Mouse (Mus musculus) embryo, embryonic 10 days (tissue): Measurements from ENCODE around the gene 2210010C04Rik.

Experiments used
- DNase-seq: peaks from one replicate; pipeline ENCODE4 v3.0.0-alpha.2; 2015; ENCODE audit warnings: low spot score

2210010C04Rik gene

DNA sequence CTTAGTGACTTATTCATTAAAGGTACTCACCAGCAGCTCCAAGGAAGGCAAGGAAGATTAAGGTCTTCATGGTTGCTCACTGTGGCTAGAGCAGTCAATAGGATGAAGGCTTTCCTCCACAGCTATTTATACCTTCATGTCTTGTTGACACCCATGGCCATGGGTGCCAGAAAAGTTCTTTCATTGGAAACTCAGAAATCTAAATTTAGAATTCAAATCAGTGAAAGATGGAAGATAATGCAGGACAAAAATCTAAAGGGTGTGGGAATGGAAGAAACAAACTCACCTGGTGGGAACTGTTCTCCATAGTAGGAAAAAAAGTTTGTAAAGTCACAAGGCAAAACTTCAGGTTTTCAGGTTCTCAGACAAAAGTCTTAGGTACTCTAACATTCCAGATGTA, at the start of gene 2210010C04Rik:
Gene 2210010C04Rik (minus strand): TSS at position 101 of the 400 bp plus-strand sequence.
- DNase-seq = no peak

DNA sequence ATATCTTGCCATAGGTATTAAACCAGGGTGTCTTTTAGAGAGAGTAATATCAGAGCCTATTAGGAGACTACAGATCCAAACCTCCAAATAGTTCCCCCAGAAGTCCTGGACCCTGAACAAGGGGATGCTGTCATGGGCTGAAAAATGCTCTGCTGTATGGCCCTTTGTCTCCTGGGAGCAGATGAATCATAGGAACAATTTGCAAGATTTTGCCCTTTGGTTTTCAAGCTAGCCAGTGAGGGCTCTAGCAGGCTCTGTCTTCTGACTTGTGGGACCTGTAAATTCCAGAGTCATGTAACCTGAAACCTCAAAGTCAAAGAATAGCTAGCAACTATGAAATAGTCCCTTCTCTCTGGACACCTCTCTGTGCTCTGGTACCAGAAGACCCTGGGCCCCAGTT, 44.8 kb upstream of the 2210010C04Rik start:
- DNase-seq = no peak

DNA sequence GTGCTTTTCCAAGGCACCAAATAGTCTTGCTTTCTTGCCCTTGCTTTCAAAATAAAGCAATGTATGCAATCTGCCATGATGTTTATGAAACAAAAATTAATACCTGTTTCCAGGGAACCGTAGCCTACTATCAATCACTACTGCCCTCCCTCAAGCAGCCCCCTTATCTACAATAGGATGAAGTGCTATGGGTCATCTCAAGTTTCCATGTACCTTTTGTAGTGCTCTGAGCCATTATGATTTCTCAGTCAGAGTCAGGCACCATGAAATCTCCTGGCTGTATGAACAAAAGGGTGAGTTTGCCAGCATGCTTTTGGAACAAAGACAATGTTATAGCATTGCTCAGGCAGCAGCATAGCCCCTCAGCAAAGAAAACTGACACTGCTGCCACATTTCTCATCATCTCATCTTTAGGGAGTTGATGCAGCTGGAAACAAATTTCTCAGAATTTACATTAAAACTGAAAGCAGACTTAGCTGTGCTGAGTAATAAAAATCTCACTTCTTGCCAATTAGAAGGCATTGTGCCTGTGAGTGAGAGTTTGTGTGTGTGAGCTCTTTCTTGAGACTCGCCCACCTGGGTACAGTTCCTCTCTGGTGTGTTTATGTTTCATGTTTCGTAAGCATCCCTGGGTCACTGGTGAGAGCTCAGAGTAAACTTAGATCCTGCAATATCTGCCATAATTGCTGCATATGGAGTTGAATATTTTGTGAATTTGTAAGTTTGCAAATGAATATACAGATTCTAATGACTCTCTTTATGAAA, 43.4 kb upstream of the 2210010C04Rik start:
- DNase-seq = peak; percentile 35

DNA sequence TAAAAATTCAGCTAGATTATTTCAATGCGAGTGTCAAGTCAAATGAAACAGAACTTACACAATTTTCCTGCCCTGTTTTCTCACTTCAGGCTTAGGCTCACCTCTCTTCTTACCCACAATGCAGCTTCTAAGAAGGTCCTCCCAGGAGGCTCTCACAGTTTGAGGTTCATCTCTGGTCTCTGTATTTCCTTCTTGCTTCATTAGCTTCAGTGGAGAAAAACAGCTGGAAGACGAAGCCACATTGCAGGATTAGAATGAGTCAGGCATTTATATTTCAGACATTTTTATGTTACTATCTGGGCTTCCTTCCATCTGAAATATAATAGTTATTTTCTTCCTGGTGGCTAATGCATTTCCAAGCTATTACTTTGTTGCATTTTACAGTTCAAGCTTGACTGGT, 40.4 kb upstream of the 2210010C04Rik start:
- DNase-seq = no peak

DNA sequence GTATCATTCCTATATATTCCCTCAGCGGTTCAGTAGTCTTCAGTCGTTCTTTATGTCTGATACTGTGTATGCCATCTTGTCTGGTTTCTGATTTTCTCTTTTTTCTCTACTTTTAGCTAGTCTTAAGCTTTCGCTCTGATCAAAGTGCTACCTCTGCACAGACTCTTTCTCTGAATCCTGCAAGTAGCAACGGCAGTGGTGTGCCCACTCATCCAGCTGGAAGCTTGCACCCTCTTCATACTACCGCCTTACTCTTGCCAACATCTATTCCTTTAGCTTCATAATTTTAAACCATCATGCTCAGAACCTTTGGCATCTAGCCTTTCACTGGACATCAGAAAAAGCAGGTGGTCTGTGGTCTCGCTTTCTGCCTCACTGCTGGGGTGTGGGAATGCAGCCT, 28.0 kb upstream of the 2210010C04Rik start:
- DNase-seq = no peak

DNA sequence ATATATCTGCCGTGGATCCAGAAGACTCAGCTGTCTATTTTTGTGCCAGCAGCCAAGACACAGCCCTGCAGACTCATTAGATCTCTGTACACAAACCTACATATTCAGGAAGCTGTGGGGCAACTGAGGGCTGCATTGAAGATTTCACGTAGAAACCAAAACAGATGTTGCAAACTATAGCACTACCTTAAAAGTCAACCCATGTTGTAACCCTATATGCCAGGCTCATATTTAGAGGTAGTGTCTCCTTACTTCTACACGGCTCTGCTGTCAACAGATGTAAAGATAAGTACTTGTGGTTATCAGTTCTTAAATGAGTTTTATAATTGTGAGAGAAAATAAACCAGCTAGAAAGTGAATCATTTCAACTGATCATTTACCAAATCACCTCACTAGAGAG, 27.4 kb upstream of the 2210010C04Rik start:
- DNase-seq = no peak

DNA sequence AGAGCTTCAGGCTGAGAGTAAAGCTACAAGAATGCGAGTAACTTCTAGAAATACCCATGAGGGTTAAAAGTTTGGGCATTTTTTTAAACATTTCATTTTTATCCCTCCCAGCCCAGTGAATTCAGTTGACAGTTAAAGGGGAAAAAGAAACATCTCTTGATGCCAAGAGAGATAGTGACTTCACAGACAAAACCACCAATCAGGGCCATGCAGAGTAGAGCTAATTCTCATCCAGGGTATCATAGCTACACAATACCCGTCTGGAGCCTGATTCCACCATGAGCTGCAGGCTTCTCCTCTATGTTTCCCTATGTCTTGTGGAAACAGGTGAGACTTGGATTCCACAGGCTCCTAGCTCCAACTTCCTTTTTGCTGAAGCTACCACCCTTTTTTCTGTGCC, 26.8 kb upstream of the 2210010C04Rik start:
- no peak for DNase-seq

DNA sequence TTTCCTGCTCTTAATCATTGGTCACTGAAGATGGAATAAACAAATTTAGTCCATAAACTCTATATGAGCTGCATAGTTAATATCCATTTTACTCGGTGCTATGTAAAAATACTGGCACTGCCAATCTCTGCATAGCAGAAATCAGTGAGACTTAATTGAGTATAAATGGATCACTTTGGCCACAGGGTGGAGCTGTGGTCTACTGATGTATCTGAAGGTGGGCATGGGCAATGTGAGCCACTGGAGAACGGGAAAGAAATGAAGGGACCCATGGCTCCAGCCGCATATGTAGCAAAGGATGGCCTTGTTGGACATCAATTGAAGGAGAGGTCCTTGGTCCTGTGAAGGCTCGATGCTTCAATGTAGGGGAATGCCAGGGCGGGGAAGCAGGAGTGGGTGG, 25.8 kb upstream of the 2210010C04Rik start:
- peak; percentile 8 for DNase-seq

DNA sequence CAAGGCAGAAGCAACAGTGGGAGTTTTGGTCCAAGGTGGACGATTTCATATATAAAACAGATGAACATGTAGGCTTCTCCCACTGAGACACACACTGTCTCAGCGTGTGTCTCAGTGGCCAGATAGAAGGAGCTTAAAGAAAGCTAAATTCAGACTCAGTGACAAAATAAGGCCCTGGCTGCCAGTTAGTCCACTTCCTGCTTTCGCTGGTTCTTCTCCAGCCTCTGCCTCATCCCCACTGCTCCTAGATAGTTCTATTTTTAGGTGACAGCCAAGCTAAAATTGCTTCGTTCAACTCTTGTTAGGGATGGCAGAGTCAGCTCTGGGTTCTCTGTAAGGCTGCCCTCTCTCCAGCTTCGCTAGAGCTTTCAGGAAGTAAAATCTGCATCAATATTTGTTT, 22.3 kb upstream of the 2210010C04Rik start:
- no peak for DNase-seq

DNA sequence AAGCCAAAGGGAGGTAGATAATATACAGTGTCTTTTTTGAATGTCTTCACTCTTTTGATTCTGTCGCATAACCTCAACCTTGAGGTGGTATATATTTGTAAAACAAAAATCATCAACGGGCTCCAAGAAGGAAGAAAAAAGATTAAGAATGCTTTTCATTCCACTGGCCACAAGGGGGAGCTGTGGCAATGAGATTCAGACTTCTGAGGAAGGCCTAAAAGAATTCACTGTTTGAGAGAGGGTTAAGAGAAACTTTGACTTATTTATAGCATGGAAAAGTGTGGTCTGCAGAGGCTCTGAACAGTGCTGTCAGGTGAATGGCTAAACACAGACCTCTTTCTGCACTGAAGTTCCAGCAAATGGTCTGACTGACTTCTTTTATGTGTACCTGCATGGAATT, 20.3 kb upstream of the 2210010C04Rik start:
- DNase-seq = peak; percentile 65

DNA sequence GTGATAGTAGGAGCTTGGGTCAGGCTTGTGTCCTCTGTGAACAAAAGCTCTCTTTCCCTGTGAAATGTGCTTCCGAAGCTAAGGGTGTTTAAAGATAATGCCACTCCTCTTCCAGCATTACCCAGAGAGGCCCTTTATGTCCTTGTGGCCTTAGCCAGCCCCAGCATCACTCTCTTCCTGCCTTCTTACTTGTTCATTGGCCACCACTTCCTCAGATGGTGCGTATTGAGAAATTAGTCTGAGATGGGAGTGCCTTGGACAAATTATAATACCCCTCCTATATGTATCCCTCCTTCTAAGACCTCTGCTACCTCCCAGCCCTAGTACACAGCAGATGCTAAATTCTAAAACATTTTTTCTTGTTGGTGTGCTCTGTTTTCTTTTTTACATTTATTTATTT, 19.1 kb upstream of the 2210010C04Rik start:
- no peak for DNase-seq

DNA sequence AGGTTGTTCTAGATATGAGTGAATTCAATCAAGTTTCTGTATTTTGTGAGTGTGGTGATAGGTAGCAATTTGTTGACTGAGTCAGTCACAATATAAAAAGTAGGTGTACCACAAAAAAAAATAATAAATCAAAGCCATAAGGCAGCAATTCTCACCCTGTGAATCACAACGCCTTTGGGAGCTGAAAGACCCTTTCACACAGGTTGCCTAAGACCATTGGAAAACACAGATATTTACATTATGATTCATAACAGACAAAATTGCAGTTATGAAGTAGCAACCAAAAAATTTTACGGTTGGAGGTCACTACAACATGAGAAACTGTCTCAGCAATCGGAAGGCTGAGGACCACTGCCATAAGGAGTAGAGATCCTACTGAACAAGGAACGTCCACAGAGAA, 16.5 kb upstream of the 2210010C04Rik start:
- DNase-seq = no peak

DNA sequence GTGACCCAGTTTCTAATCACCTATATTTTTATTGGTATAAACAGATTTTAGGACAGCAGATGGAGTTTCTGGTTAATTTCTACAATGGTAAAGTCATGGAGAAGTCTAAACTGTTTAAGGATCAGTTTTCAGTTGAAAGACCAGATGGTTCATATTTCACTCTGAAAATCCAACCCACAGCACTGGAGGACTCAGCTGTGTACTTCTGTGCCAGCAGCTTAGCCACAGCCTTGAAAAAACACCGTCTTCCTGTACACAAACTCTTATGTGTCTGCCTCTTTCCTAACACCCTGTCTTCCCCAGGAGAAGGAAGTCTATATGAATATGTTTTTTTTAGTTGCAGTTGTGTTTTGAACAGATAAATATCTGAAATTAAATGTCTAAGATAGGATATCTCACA, 13.3 kb upstream of the 2210010C04Rik start:
- DNase-seq = no peak

DNA sequence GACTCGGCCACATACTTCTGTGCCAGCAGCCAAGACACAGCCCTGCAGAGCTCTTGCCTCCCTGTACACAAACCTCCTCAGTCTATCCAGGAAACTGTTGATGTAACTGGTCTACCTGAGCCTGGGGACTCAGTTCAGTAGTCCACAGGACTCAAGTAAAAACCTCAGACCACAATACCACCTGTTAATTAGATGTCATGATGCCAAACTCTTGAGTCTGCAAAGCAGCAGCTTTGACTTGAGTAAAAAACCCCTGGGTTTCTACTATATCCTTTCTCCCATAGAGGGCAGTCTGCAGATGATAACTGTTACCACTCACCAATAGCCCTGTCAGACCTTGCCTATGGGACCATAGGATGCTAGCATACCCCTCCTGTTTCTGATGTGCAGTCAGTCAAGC, 12.7 kb upstream of the 2210010C04Rik start:
- no peak for DNase-seq

DNA sequence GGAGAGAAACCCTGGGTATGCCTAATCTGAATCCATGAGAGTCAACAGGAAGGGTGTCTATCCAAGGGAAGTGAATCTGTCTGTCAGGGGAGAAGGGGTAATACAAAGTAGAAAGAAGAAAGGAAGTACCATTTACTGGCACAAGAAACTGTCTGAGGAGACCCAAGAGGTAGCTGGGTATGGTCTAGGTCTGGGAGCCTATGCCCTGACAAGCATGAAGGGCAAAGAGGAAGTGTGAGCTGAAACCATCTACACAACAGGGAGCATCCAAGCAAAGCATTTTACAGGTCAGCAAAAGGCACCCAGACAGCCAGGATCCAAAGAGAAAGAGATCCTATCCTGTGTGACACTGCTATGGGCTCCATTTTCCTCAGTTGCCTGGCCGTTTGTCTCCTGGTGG, 11.9 kb upstream of the 2210010C04Rik start:
- DNase-seq = no peak

DNA sequence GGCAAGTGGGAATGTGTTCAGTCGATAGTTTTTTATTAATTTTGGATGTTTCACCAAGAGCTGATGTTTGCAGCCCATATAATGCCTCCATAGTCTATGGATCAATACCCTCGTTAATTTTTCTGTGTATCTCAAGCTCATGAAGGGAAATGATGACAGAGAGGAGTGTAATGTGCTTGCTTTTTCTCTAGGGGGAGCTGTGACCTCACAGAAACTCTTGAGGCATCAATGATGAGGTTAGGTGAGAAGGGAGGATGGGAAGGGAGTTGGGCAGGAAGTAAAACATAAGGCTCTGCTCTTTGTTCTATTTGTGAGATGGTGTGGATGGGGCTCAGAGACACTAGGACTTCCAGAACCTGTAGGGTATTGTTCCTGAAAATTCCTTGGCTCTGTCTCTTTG, 11.2 kb upstream of the 2210010C04Rik start:
- no peak for DNase-seq

DNA sequence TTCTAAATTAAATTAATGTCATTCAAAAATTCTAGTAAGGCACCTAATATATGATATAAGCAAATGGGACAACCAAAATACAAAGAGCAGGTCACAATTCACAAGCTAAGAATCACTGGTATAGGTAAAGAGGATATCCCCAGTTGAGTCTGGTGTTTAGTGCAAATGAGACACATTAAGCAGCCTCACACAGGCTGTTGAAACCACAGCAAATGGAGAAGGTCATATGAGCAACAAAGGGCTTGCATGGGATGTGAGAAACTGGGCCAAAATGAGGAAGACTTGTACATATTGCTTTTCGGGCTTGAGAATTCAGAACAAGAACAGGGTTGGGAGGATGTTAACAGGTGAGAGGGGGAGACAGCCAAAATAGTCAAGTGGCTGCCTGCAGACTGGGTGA, 9.4 kb upstream of the 2210010C04Rik start:
- DNase-seq = no peak

DNA sequence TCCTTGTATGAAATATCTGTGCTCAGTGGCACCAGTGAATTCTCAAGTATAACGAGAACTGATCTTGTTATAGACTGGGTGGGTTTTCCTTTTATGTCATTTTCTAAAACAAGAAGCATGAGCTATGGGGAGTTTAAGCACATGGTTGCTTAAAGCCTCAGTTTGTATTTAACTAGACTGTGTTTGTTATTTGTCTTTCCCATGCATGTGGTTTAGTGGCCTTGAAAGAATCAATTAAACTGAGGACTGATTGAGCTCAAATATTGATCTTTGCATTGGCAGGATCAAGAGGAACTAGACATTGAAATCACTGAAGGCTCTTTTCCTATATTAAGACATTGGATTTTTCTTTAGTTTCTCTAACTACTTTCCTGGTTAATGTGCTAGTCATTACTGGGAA, 9.0 kb upstream of the 2210010C04Rik start:
- DNase-seq = no peak

DNA sequence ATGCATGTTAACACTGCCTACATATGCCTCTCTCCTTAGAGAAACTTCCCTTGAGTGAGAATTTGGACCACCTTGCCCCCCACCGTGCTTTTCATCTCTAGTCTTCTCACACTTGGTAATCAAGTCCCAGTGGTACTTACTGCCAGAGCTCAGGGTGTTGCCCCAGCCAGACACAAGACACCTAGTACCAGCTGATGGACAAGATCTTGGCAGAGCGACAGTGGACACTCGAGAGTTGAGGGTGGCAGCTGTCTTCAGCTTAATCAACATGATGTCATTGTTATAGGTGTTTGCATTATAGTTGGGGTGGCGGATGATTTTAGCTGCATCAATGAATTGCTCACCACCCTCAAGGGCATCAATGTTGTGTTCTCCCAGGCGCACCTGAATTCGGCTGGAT, 2.5 kb downstream of the 2210010C04Rik start:
- no peak for DNase-seq

DNA sequence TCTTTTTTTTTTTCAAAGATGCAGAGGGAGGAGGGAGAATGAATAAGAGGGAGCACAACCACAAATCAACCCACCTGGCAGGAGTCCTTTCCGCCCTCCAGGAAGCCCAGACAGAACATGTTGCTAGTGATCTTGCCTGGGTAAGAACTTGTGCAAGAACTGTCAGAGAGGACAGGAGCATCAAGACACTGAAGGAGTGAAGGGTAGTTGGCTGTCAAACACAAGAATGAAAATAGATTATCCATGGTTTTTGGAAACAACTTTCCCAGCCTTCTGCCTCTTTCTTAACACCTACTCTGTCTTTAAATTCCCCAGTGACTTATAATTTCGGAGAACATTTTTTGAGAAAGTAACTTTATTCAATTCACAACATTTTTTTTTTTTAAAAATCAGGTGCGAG, 3.1 kb downstream of the 2210010C04Rik start:
- no peak for DNase-seq

DNA sequence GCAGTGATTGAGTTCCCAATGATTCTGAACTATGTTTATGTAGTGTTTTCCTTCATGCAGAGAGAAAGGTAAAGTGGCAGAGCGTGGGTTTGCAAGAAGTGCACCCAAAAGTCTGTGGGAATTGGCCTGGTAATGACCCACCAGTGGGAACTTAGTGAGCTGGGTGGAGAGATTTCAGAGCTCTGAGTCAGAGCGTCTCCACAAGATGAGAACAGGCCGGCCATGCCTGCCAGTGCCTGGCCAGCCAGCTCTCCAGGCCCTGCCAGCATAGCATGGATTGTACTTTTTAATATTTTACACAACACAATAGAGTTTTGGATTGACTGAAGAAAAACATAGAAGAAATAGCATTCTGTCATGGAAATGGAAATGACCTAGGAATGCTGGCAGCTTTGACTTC, 4.5 kb downstream of the 2210010C04Rik start:
- no peak for DNase-seq

DNA sequence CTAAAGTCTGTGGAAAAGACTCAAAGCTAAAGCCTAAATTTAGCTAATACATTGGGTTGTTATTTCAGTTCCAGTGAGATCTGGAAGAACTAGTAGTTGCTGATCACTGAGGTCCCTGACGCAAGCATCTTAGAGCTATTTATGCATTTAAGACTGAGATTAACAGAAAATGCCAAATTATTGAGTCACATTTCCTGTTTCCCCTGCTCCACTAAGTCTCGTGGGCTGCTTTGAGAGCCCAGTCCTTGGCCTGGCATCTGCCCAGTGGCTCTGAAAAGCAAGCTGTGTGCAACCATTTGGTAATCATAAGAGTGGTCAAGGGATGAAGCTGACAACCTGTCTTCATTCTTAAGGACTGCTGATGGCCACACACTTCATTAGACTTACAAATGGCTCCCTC, 8.3 kb downstream of the 2210010C04Rik start:
- DNase-seq = no peak

DNA sequence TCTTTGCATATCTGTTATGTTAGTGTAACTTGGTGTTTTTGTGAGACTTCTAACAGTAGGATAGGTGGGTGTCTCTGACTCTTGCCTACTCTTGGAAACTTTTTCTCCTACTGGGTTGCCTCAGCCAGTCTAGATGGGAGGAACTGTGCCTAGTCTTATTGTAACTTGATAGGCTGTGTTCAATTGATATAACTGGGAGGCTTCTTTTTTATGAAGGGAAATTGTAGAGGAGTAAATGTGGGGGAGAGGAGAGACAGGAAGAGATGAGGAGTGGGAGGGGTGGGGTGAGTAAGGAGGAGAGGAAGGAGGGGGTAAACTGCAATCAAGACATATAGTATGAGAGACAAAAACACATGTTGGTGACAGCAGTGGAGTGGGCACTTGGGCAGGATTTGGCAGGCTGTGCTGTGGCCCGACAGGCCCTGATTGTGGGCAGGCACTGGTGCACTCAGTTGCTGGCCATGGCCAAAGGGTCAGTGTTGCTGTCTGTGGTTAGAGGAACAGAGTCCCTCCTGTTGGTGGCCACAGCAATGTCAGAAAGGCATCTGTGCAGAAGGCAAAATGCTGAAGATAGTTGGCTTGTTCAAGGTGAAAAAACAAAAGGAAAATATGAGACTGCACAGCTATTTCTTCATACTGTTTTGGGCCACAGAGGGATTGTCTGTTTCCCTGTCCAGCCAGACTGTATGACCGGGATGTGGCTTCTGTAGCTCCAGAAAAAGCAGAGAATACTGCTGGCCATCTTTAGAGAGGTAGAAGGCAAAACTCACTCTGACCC, 9.2 kb downstream of the 2210010C04Rik start:
- DNase-seq = no peak

DNA sequence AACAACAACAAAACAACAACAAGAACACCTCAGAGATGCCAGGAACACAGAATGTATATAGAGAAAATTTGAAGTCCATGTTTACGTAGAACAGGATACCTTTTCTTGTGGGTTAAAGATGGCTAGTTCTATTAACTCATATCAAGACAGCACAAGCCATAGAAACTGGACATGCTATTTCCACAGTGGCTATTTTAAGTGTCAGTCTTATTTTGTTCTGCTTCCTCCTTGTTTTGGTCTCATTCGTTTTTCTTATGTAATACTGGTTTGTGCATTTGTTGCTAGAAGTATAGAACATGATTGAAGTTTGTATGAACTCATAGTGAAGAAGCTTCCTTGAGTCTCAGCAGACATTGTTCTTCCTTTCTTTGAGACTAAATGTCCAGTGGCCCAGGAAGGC, 16.2 kb downstream of the 2210010C04Rik start:
- no peak for DNase-seq
